Mouse (Mus musculus): ENCODE results near the gene Exo1. TPM values are rescaled to one million over a fixed set of nuclear protein-coding genes. Genes with fewer than 3 reads are reported as not detected.

Exo1 gene
- total RNA-seq, 1 experiment from 2014 or later = 7.2 TPM

- no peak for DNase-seq
Measured at GRCm38 (mm10) chr1:175950851-175951250, 70.5 kb downstream of the Exo1 start.

- no peak for DNase-seq
Measured at GRCm38 (mm10) chr1:175961786-175962185, 81.4 kb downstream of the Exo1 start.

Other genes with a start within 250 kb of the Exo1 start
- 5.3 and 5.9 TPM in 2 replicates for gene Opn3, start 187.8 kb upstream of the Exo1 start, total RNA-seq (2021)
- 6.6 and 7.2 TPM in 2 replicates for gene Chml, start 187.7 kb upstream of the Exo1 start, total RNA-seq (2021)
- not detected in 2 replicates for gene Wdr64, start 182.0 kb upstream of the Exo1 start, total RNA-seq (2021)
- not detected in 2 replicates for gene Gm38100, start 39.7 kb downstream of the Exo1 start, total RNA-seq (2021)
- not detected in 2 replicates for gene Rbm8a2, start 98.5 kb downstream of the Exo1 start, total RNA-seq (2021)

Measured in adrenal gland, postnatal 14 days (tissue).